Mouse (Mus musculus) ES-E14 (cell line): ENCODE data around the gene Gm6812. TPM values are rescaled to one million over a fixed set of nuclear protein-coding genes. Genes with fewer than 3 reads are reported as not detected.
"Not testable (repeated sequence)": the region's sequence is repeated elsewhere in the genome, so short reads cannot be mapped to it uniquely, and the experiment has no call there.

Experiments
- DNase-seq: peaks from one replicate; pipeline ENCODE4 v3.0.0-alpha.2; 2013; ENCODE audit warnings: low read depth, low spot score
- H3K27ac ChIP-seq: 2 replicates; pipeline ENCODE4 v1.5.1; 2012; ENCODE audit warnings: low read depth, mild to moderate bottlenecking, low read length, moderate library complexity, mixed read lengths; ENCODE audit not compliant: poor library complexity, insufficient read depth, severe bottlenecking
- H3K36me3 ChIP-seq: 2 replicates; pipeline ENCODE4 v1.6.1; 2012; ENCODE audit warnings: mild to moderate bottlenecking, low read length, moderate library complexity, mixed read lengths; ENCODE audit not compliant: control insufficient read depth, poor library complexity, insufficient read depth, severe bottlenecking
- H3K4me1 ChIP-seq, 2 experiments: fragments of 150-350 bp in 1 of 2; sonication (generic) in 1 of 2; 2 replicates each; pipeline ENCODE4 v1.6.1; 2012; ENCODE audit warnings: low read length in 2 of 2, mild to moderate bottlenecking in 1 of 2, mixed read lengths in 1 of 2; ENCODE audit not compliant: control insufficient read depth in 2 of 2, insufficient read depth in 2 of 2, poor library complexity in 1 of 2
- H3K4me3 ChIP-seq, 2 experiments: fragments of 150-350 bp in 1 of 2; sonication (generic) in 1 of 2; 2 replicates each; pipeline ENCODE4 v1.5.1; 2012; ENCODE audit warnings: low read length in 2 of 2, low read depth in 1 of 2, mild to moderate bottlenecking in 1 of 2, mixed read lengths in 1 of 2; ENCODE audit not compliant: insufficient read depth in 1 of 2, poor library complexity in 1 of 2, severe bottlenecking in 1 of 2
- H3K9ac ChIP-seq: 2 replicates; pipeline ENCODE4 v1.6.1; 2012; ENCODE audit warnings: low read depth, mild to moderate bottlenecking, low read length, mixed read lengths; ENCODE audit not compliant: poor library complexity, insufficient read depth, severe bottlenecking
- H3K9me3 ChIP-seq: fragments of 150-350 bp; sonication (generic); 2 replicates; pipeline ENCODE4 v1.6.1; 2012; ENCODE audit warnings: low read depth, mild to moderate bottlenecking, low read length; ENCODE audit not compliant: control insufficient read depth, insufficient read depth
- CHD2 ChIP-seq: IDR thresholded peaks from 2 replicates; pipeline ENCODE4 v1.6.1; 2014; ENCODE audit warnings: mild to moderate bottlenecking, low read depth, low read length, inconsistent platforms
- HCFC1 ChIP-seq: IDR thresholded peaks from 2 replicates; pipeline ENCODE4 v1.6.1; 2012; ENCODE audit warnings: low read length, inconsistent platforms, borderline replicate concordance; ENCODE audit not compliant: insufficient read depth
- MAFK ChIP-seq: IDR thresholded peaks from 2 replicates; pipeline ENCODE4 v1.6.1; 2014; ENCODE audit warnings: mild to moderate bottlenecking, low read depth, low read length, inconsistent platforms; ENCODE audit not compliant: insufficient read depth
- ZC3H11A ChIP-seq: IDR thresholded peaks from 2 replicates; pipeline ENCODE4 v1.6.1; 2012; ENCODE audit warnings: low read depth, mild to moderate bottlenecking, inconsistent platforms, low read length, borderline replicate concordance
- ZNF384 ChIP-seq: IDR thresholded peaks from 2 replicates; pipeline ENCODE4 v1.6.1; 2012; ENCODE audit warnings: low read depth, low read length, inconsistent platforms
- in situ Hi-C, 2 experiments: fragments of 600-800 bp; cut with MboI; formaldehyde crosslinking; loops; one replicate each; pipeline ENCODE4 v1.15.1; 2025; ENCODE audit warnings: low sequenced_read_pairs in 2 of 2, inconsistent platforms in 1 of 2; ENCODE audit not compliant: unreplicated experiment in 2 of 2
- total RNA-seq: library from RNA; depleted of rRNA; stranded (reverse); fragments of 300-350 nt; gene quantifications from 2 replicates; pipeline ENCODE4 v1.2.3, GENCODE M21; 2012; rRNA removed

The Gm6812 gene
- total RNA-seq: not detected in 2 replicates

- H3K9me3 ChIP-seq, in situ Hi-C loops, H3K36me3 ChIP-seq, H3K9ac ChIP-seq, DNase-seq, H3K4me3 ChIP-seq, H3K27ac ChIP-seq, H3K4me1 ChIP-seq: not testable (repeated sequence)
These were observed at the start of gene Gm6812 for GRCm38 (mm10) chrX:68892953-68893352. Gene Gm6812 (minus strand): TSS chrX:68893053.

- Histone ChIP-seq H3K4me3 (no peak overlapping the region), H3K36me3 (no peaks in the 10 kb centered on the region), H3K4me1 (no peaks in the 10 kb centered on the region), H3K27ac (no peak overlapping the region), H3K9me3 (no peaks in the 10 kb centered on the region), H3K9ac (no peak overlapping the region)
- no peak for DNase-seq
- in situ Hi-C loops: no loop called here
- TF ChIP-seq HCFC1 (no peak), ZNF384 (no peak), ZC3H11A (no peak), MAFK (no peak), CHD2 (no peak)
These were observed 27.7 kb downstream of the Gm6812 start for GRCm38 (mm10) chrX:68865145-68865544.

Other genes starting within 250 kb of the Gm6812 start
- gene Fmr1, start 214.5 kb downstream of the Gm6812 start, total RNA-seq: 31.5 and 38.5 TPM in 2 replicates
- 115 and 147 TPM in 2 replicates for gene Fmr1nb, start 131.2 kb downstream of the Gm6812 start, total RNA-seq
- gene Gm14698, start 72.0 kb downstream of the Gm6812 start, total RNA-seq: 0.79 and 1.2 TPM in 2 replicates